Mouse (Mus musculus): ENCODE data around the gene Scand1. TPM values are rescaled to one million over a fixed set of nuclear protein-coding genes. Genes with fewer than 3 reads are reported as not detected.

The Scand1 gene
- polyA plus RNA-seq (2016; fragmentation: Nextera tagmentation; extraction: Ambion mirVana), result 50.8 and 60.3 TPM in 2 replicates

GRCm38 (mm10) chr2:156312297-156312897, at the start of gene Scand1, which contains the start of gene Cnbd2:
Gene Scand1, minus strand, starts transcription at chr2:156312704.
Gene Cnbd2, plus strand, starts transcription at chr2:156312299.
- peaks cover 23% of the 10 kb centered on the region for H3K36me3 ChIP-seq
- WGBS, result 0% methylated on average over 49 of the region's 49 CpGs
- DNase-seq (ENCODE audit: low spot score), result peak; percentile 93

GRCm38 (mm10) chr2:156356031-156356430, 43.5 kb upstream of the Scand1 start:
- H3K27ac ChIP-seq, result no peak overlapping the region
- no peaks in the 10 kb centered on the region for H3K27me3 ChIP-seq (ENCODE audit: insufficient read depth, poor library complexity, severe bottlenecking)
- 79% methylated on average over 7 of the region's 7 CpGs for WGBS
- no peaks in the 10 kb centered on the region for H3K9me3 ChIP-seq
- no peaks in the 10 kb centered on the region for H3K4me1 ChIP-seq
- no peak overlapping the region for H3K4me3 ChIP-seq
- DNase-seq (ENCODE audit: low spot score), result no peak
- no peaks in the 10 kb centered on the region for H3K36me3 ChIP-seq

More at GRCm38 (mm10) chr2:156312297-156312897, at the start of gene Scand1, which contains the start of gene Cnbd2:
- H3K27ac ChIP-seq, result peak within 1 kb of the TSS; percentile 98
- H3K27me3 ChIP-seq (ENCODE audit: insufficient read depth, poor library complexity, severe bottlenecking), result no peaks in the 10 kb centered on the region
- H3K9me3 ChIP-seq, result no peaks in the 10 kb centered on the region
- peak within 1 kb of the TSS; percentile 76 for H3K4me3 ChIP-seq
- peaks cover 12% of the 10 kb centered on the region for H3K4me1 ChIP-seq

- H3K27me3 ChIP-seq (ENCODE audit: insufficient read depth, poor library complexity, severe bottlenecking), result no peaks in the 10 kb centered on the region
- no peaks in the 10 kb centered on the region for H3K4me1 ChIP-seq
- no peak overlapping the region for H3K27ac ChIP-seq
- H3K4me3 ChIP-seq, result no peak overlapping the region
- DNase-seq (ENCODE audit: low spot score), result no peak
- no peaks in the 10 kb centered on the region for H3K9me3 ChIP-seq
- WGBS, result 39% methylated on average over 7 of the region's 7 CpGs
- no peaks in the 10 kb centered on the region for H3K36me3 ChIP-seq
Observed at GRCm38 (mm10) chr2:156353265-156353692, 40.8 kb upstream of the Scand1 start.

- no peaks in the 10 kb centered on the region for H3K9me3 ChIP-seq
- no peak for DNase-seq (ENCODE audit: low spot score)
- H3K27ac ChIP-seq, result no peak overlapping the region
- 76% methylated on average over 8 of the region's 8 CpGs for WGBS
- H3K36me3 ChIP-seq, result no peaks in the 10 kb centered on the region
- H3K4me3 ChIP-seq, result no peak overlapping the region
- no peaks in the 10 kb centered on the region for H3K4me1 ChIP-seq
- H3K27me3 ChIP-seq (ENCODE audit: insufficient read depth, poor library complexity, severe bottlenecking), result no peaks in the 10 kb centered on the region
Observed at GRCm38 (mm10) chr2:156352413-156353165, 40.1 kb upstream of the Scand1 start.

GRCm38 (mm10) chr2:156351243-156351642, 38.7 kb upstream of the Scand1 start:
- H3K9me3 ChIP-seq, result no peaks in the 10 kb centered on the region

GRCm38 (mm10) chr2:156349286-156349848, 36.9 kb upstream of the Scand1 start:
- H3K4me1 ChIP-seq, result peaks cover 7% of the 10 kb centered on the region
- H3K27ac ChIP-seq, result no peak overlapping the region
- no peaks in the 10 kb centered on the region for H3K27me3 ChIP-seq (ENCODE audit: insufficient read depth, poor library complexity, severe bottlenecking)
- WGBS, result 81% methylated on average over 4 of the region's 4 CpGs
- no peak overlapping the region for H3K4me3 ChIP-seq
- no peaks in the 10 kb centered on the region for H3K9me3 ChIP-seq
- no peak for DNase-seq (ENCODE audit: low spot score)
- H3K36me3 ChIP-seq, result no peaks in the 10 kb centered on the region

More at GRCm38 (mm10) chr2:156351243-156351642, 38.7 kb upstream of the Scand1 start:
- no peak overlapping the region for H3K27ac ChIP-seq
- H3K4me3 ChIP-seq, result no peak overlapping the region
- no peak for DNase-seq (ENCODE audit: low spot score)
- H3K36me3 ChIP-seq, result no peaks in the 10 kb centered on the region
- no peaks in the 10 kb centered on the region for H3K27me3 ChIP-seq (ENCODE audit: insufficient read depth, poor library complexity, severe bottlenecking)
- H3K4me1 ChIP-seq, result no peaks in the 10 kb centered on the region
- 83% methylated on average over 7 of the region's 7 CpGs for WGBS

GRCm38 (mm10) chr2:156348812-156349211, 36.3 kb upstream of the Scand1 start:
- 72% methylated on average over 4 of the region's 4 CpGs for WGBS
- no peaks in the 10 kb centered on the region for H3K36me3 ChIP-seq
- no peak overlapping the region for H3K27ac ChIP-seq
- H3K27me3 ChIP-seq (ENCODE audit: insufficient read depth, poor library complexity, severe bottlenecking), result no peaks in the 10 kb centered on the region
- H3K4me1 ChIP-seq, result peaks cover 7% of the 10 kb centered on the region
- H3K9me3 ChIP-seq, result no peaks in the 10 kb centered on the region
- no peak for DNase-seq (ENCODE audit: low spot score)
- no peak overlapping the region for H3K4me3 ChIP-seq

GRCm38 (mm10) chr2:156344775-156345532, 32.5 kb upstream of the Scand1 start:
- peak overlapping the region; percentile 56; the same call in 1 of the 2 replicates for H3K27ac ChIP-seq
- WGBS, result 47% methylated on average over 12 of the region's 12 CpGs
- peaks cover 7% of the 10 kb centered on the region for H3K4me1 ChIP-seq
- H3K27me3 ChIP-seq (ENCODE audit: insufficient read depth, poor library complexity, severe bottlenecking), result 0 out of 2 replicates have a peak, but pooled peaks cover 3% of the 10 kb centered on the region
- no peaks in the 10 kb centered on the region for H3K9me3 ChIP-seq
- H3K36me3 ChIP-seq, result no peaks in the 10 kb centered on the region
- peak overlapping the region; percentile 12; the same call in 1 of the 2 replicates for H3K4me3 ChIP-seq
- DNase-seq (ENCODE audit: low spot score), result no peak

GRCm38 (mm10) chr2:156340078-156340477, 27.6 kb upstream of the Scand1 start:
- Histone ChIP-seq H3K27ac (no peak overlapping the region), H3K4me1 (peaks cover 8% of the 10 kb centered on the region), H3K4me3 (no peak overlapping the region), H3K27me3 (ENCODE audit: insufficient read depth, poor library complexity, severe bottlenecking) (0 out of 2 replicates have a peak, but pooled peaks cover 3% of the 10 kb centered on the region), H3K36me3 (no peaks in the 10 kb centered on the region), H3K9me3 (no peaks in the 10 kb centered on the region)
- no peak for DNase-seq (ENCODE audit: low spot score)
- WGBS, result 80% methylated on average over 4 of the region's 4 CpGs

GRCm38 (mm10) chr2:156331446-156331965, 19.0 kb upstream of the Scand1 start:
- DNase-seq (ENCODE audit: low spot score), result no peak
- WGBS, result 69% methylated on average over 7 of the region's 7 CpGs
- H3K4me1 ChIP-seq, result peaks cover 7% of the 10 kb centered on the region; the same call in 1 of the 2 replicates

GRCm38 (mm10) chr2:156330681-156331080, 18.2 kb upstream of the Scand1 start:
- no peaks in the 10 kb centered on the region; the same call in 1 of the 2 replicates for H3K9me3 ChIP-seq
- no peaks in the 10 kb centered on the region for H3K36me3 ChIP-seq
- H3K4me3 ChIP-seq, result no peak overlapping the region
- no peaks in the 10 kb centered on the region for H3K27me3 ChIP-seq (ENCODE audit: insufficient read depth, poor library complexity, severe bottlenecking)
- 76% methylated on average over 1 of the region's 1 CpGs for WGBS
- no peak overlapping the region for H3K27ac ChIP-seq
- H3K4me1 ChIP-seq, result peaks cover 7% of the 10 kb centered on the region; the same call in 1 of the 2 replicates
- no peak for DNase-seq (ENCODE audit: low spot score)

More at GRCm38 (mm10) chr2:156331446-156331965, 19.0 kb upstream of the Scand1 start:
- H3K27ac ChIP-seq, result no peak overlapping the region
- H3K4me3 ChIP-seq, result no peak overlapping the region
- H3K27me3 ChIP-seq (ENCODE audit: insufficient read depth, poor library complexity, severe bottlenecking), result no peaks in the 10 kb centered on the region
- H3K9me3 ChIP-seq, result no peaks in the 10 kb centered on the region; the same call in 1 of the 2 replicates
- no peaks in the 10 kb centered on the region for H3K36me3 ChIP-seq

GRCm38 (mm10) chr2:156324681-156325080, 12.2 kb upstream of the Scand1 start:
- DNase-seq (ENCODE audit: low spot score), result peak; percentile 80
- Histone ChIP-seq H3K9me3 (no peaks in the 10 kb centered on the region; the same call in 1 of the 2 replicates), H3K4me1 (peaks cover 15% of the 10 kb centered on the region), H3K27ac (peak overlapping the region; percentile 80), H3K27me3 (ENCODE audit: insufficient read depth, poor library complexity, severe bottlenecking) (no peaks in the 10 kb centered on the region), H3K4me3 (peak overlapping the region; percentile 18; the same call in 1 of the 2 replicates), H3K36me3 (peaks cover 6% of the 10 kb centered on the region)
- whole genome bisulfite sequencing, result 19% methylated on average over 5 of the region's 5 CpGs
